ENCODE assay signal across 17 mouse cellular contexts in genomic region chr17:8415533-8415932, GRCm38 (mm10). TPM values are rescaled to one million over a fixed set of nuclear protein-coding genes. Genes with fewer than 3 reads are reported as not detected.
DNase-seq lines count a peak whose midpoint lies in the region; ATAC-seq and TF ChIP-seq lines count a peak whose summit lies in the region.
"Had no signal": no experiment of that assay in that cellular context is flagged by ENCODE, and none has a peak within 500 bp of the region (broad histone marks: within the 10 kb centered on the region; RNA-seq: fewer than 3 reads in every experiment).

No protein-coding gene starts in this region.

- no peaks in the 10 kb centered on the region for H3K36me3 ChIP-seq in forebrain, embryonic 14.5 days (ENCODE audit: control insufficient read depth, insufficient read depth, low read length)
- no peaks in the 10 kb centered on the region for H3K36me3 ChIP-seq in forebrain, postnatal 0 days (ENCODE audit: insufficient read depth)
- H3K36me3 ChIP-seq in kidney, embryonic 16.5 days (ENCODE audit: insufficient read depth, low read length): no peaks in the 10 kb centered on the region
- H3K36me3 ChIP-seq in kidney, adult 2 months (ENCODE audit: control insufficient read depth, insufficient read depth, low read length): no peaks in the 10 kb centered on the region
- no peaks in the 10 kb centered on the region for H3K36me3 ChIP-seq in hindbrain, embryonic 14.5 days (replicated peaks; ENCODE audit: control insufficient read depth, insufficient read depth)
- H3K36me3 ChIP-seq: neural tube, embryonic 15.5 days had no signal

- no peak for TF ChIP-seq POLR2A in kidney, adult 2 months (IDR thresholded peaks at IDR 0.05; ENCODE audit: low read depth, low read length)

- 9% methylated on average over 8 of the region's 8 CpGs for WGBS in forebrain, embryonic 14.5 days
- 16% methylated on average over 8 of the region's 8 CpGs for WGBS in forebrain, postnatal 0 days
- 17% methylated on average over 8 of the region's 8 CpGs for WGBS in kidney, embryonic 16.5 days
- WGBS in kidney, adult 2 months: 51% methylated on average over 8 of the region's 8 CpGs
- 16% methylated on average over 8 of the region's 8 CpGs for WGBS in hindbrain, embryonic 14.5 days

- H3K9me3 ChIP-seq in forebrain, embryonic 14.5 days (replicated peaks; ENCODE audit: control insufficient read depth, low read length): no peaks in the 10 kb centered on the region
- H3K9me3 ChIP-seq in forebrain, postnatal 0 days (ENCODE audit: low read length): no peaks in the 10 kb centered on the region
- no peaks in the 10 kb centered on the region for H3K9me3 ChIP-seq in kidney, embryonic 16.5 days (ENCODE audit: low read length)
- H3K9me3 ChIP-seq in hindbrain, embryonic 14.5 days (ENCODE audit: control insufficient read depth, low read length): no peaks in the 10 kb centered on the region
- H3K9me3 ChIP-seq: neural tube, embryonic 15.5 days had no signal

- ATAC-seq in forebrain, embryonic 14.5 days: no peak
- no peak; the same call in 1 of the 2 replicates for ATAC-seq in forebrain, postnatal 0 days
- peak; percentile 85 for ATAC-seq in kidney, embryonic 16.5 days (ENCODE audit: low FRiP score, low TSS enrichment)
- ATAC-seq in hindbrain, embryonic 14.5 days (ENCODE audit: low FRiP score): no peak

- H3K4me2 ChIP-seq in forebrain, embryonic 14.5 days (ENCODE audit: low read length): no peak overlapping the region
- no peak overlapping the region for H3K4me2 ChIP-seq in forebrain, postnatal 0 days (ENCODE audit: low read depth)
- no peak overlapping the region for H3K4me2 ChIP-seq in kidney, embryonic 16.5 days (replicated peaks; ENCODE audit: low read depth, low read length)
- H3K4me2 ChIP-seq in hindbrain, embryonic 14.5 days (replicated peaks): no peak overlapping the region
- H3K4me2 ChIP-seq: neural tube, embryonic 15.5 days had no signal

- no peak overlapping the region for H3K27ac ChIP-seq in forebrain, embryonic 14.5 days (ENCODE audit: low read depth, low read length)
- no peak overlapping the region for H3K27ac ChIP-seq in forebrain, postnatal 0 days (ENCODE audit: low read depth, low read length)
- H3K27ac ChIP-seq in kidney, embryonic 16.5 days (ENCODE audit: low read length): no peak overlapping the region
- no peak overlapping the region for H3K27ac ChIP-seq in kidney, adult 2 months (ENCODE audit: insufficient read depth, low read depth, low read length)
- H3K27ac ChIP-seq in hindbrain, embryonic 14.5 days: no peak overlapping the region
- H3K27ac ChIP-seq: neural tube, embryonic 15.5 days had no signal

- H3K4me1 ChIP-seq in forebrain, embryonic 14.5 days (ENCODE audit: control insufficient read depth, insufficient read depth, low read length): peaks cover 12% of the 10 kb centered on the region
- H3K4me1 ChIP-seq in forebrain, postnatal 0 days (ENCODE audit: insufficient read depth): no peaks in the 10 kb centered on the region
- peaks cover 14% of the 10 kb centered on the region; the same call in 1 of the 2 replicates for H3K4me1 ChIP-seq in kidney, embryonic 16.5 days (ENCODE audit: insufficient read depth, low read length)
- no peaks in the 10 kb centered on the region for H3K4me1 ChIP-seq in kidney, adult 2 months (ENCODE audit: control insufficient read depth, insufficient read depth, low read length)
- no peaks in the 10 kb centered on the region; the same call in 1 of the 2 replicates for H3K4me1 ChIP-seq in hindbrain, embryonic 14.5 days (replicated peaks; ENCODE audit: control insufficient read depth, insufficient read depth, low read length)

- no peak for TF ChIP-seq CTCF in forebrain, postnatal 0 days (IDR thresholded peaks at IDR 0.05; ENCODE audit: low read depth)
- TF ChIP-seq CTCF in kidney, adult 2 months (conservative IDR thresholded peaks at IDR 0.05; ENCODE audit: insufficient read depth, insufficient read length, low read depth, low read length): no peak

- H3K9ac ChIP-seq in forebrain, embryonic 14.5 days (ENCODE audit: low read length): no peak overlapping the region
- H3K9ac ChIP-seq in forebrain, postnatal 0 days: no peak overlapping the region
- no peak overlapping the region; the same call in 1 of the 2 replicates for H3K9ac ChIP-seq in kidney, embryonic 16.5 days (replicated peaks; ENCODE audit: low read length)
- H3K9ac ChIP-seq in hindbrain, embryonic 14.5 days: no peak overlapping the region
- H3K9ac ChIP-seq: neural tube, embryonic 15.5 days had no signal

- H3K27me3 ChIP-seq in forebrain, embryonic 14.5 days (replicated peaks; ENCODE audit: control insufficient read depth, insufficient read depth, low read length): 0 out of 2 replicates have a peak, but pooled peaks cover 6% of the 10 kb centered on the region
- no peaks in the 10 kb centered on the region; the same call in none of the 2 replicates for H3K27me3 ChIP-seq in forebrain, postnatal 0 days (ENCODE audit: insufficient read depth, low read length)
- no peaks in the 10 kb centered on the region for H3K27me3 ChIP-seq in kidney, embryonic 16.5 days (ENCODE audit: insufficient read depth, low read length)
- no peaks in the 10 kb centered on the region for H3K27me3 ChIP-seq in kidney, adult 2 months (replicated peaks; ENCODE audit: control insufficient read depth, insufficient read depth, low read length)
- H3K27me3 ChIP-seq in hindbrain, embryonic 14.5 days (ENCODE audit: control insufficient read depth, insufficient read depth, low read length): 0 out of 2 replicates have a peak, but pooled peaks cover 3% of the 10 kb centered on the region

- peak; percentile 26 for DNase-seq in forebrain, embryonic 14.5 days (ENCODE audit: low spot score)
- DNase-seq in forebrain, postnatal 0 days: no peak
- no peak for DNase-seq in kidney, adult 2 months
- DNase-seq in lung, postnatal 10 days: peak; percentile 23
- no peak for DNase-seq in lung, postnatal 25 days (ENCODE audit: low spot score)
- no peak for DNase-seq in thymus, postnatal 36 days
- DNase-seq in hindbrain, embryonic 14.5 days (ENCODE audit: low spot score): no peak
- DNase-seq: adrenal gland, postnatal 36 days; B cell, adult 2 months had no signal

- no peak overlapping the region for H3K4me3 ChIP-seq in forebrain, embryonic 14.5 days (ENCODE audit: low read depth, low read length)
- H3K4me3 ChIP-seq in forebrain, postnatal 0 days (ENCODE audit: low read depth, low read length): no peak overlapping the region
- H3K4me3 ChIP-seq in kidney, embryonic 16.5 days (ENCODE audit: low read length): no peak overlapping the region
- no peak overlapping the region for H3K4me3 ChIP-seq in kidney, adult 2 months (ENCODE audit: insufficient read depth, low read depth, low read length)
- H3K4me3 ChIP-seq in hindbrain, embryonic 14.5 days (replicated peaks; ENCODE audit: low read length): no peak overlapping the region
- H3K4me3 ChIP-seq: erythroblast, embryonic 14.5 days; neural tube, embryonic 15.5 days had no signal

RNA-seq across cellular contexts. Expression of gene T, which starts 18.7 kb away (rescaled TPM):
- polyA plus RNA-seq in forebrain, embryonic 14.5 days (2014; fragmentation: Nextera tagmentation; extraction: Ambion mirVana): 0.67 and 0.83 TPM in 2 replicates
- total RNA-seq in forebrain, postnatal 0 days (2014; rRNA removed): 2.1 TPM in 1 of 2 replicates, not detected in the other
- polyA plus RNA-seq in forebrain, postnatal 0 days (2015; fragmentation: Nextera tagmentation; extraction: Ambion mirVana): 0.13 and 0.17 TPM in 2 replicates
- 0.10 and 0.24 TPM in 2 replicates for polyA plus RNA-seq in kidney, embryonic 16.5 days (2015; fragmentation: Nextera tagmentation; extraction: Ambion mirVana)
- not detected in 2 replicates for polyA plus RNA-seq in kidney, adult 2 months (2012; rRNA removed)
- 0.22 and 0.27 TPM in 2 replicates for polyA plus RNA-seq in hindbrain, embryonic 14.5 days (2014; fragmentation: Nextera tagmentation; extraction: Ambion mirVana)
- total RNA-seq: adrenal gland, postnatal 36 days; common myeloid progenitor, adult 5-6 weeks; gastrocnemius, adult 18-20 months; left cerebral cortex, adult 18-20 months; megakaryocyte, adult 5-6 weeks; monocyte, adult 5-6 weeks had no signal
- polyA plus RNA-seq: erythroblast, embryonic 14.5 days had no signal

RNA-seq across cellular contexts. Expression of gene T2, which starts 59.7 kb away (rescaled TPM):
- 0.35 and 0.51 TPM in 2 replicates for polyA plus RNA-seq in forebrain, embryonic 14.5 days (2014; fragmentation: Nextera tagmentation; extraction: Ambion mirVana)
- total RNA-seq in forebrain, postnatal 0 days (2014; rRNA removed): 0.69 and 1.8 TPM in 2 replicates
- 0.51 and 0.60 TPM in 2 replicates for polyA plus RNA-seq in forebrain, postnatal 0 days (2015; fragmentation: Nextera tagmentation; extraction: Ambion mirVana)
- polyA plus RNA-seq in kidney, embryonic 16.5 days (2015; fragmentation: Nextera tagmentation; extraction: Ambion mirVana): 0.62 and 0.63 TPM in 2 replicates
- 0.06 TPM in 1 of 2 replicates, not detected in the other for polyA plus RNA-seq in kidney, adult 2 months (2012; rRNA removed)
- 0.31 and 0.53 TPM in 2 replicates for polyA plus RNA-seq in hindbrain, embryonic 14.5 days (2014; fragmentation: Nextera tagmentation; extraction: Ambion mirVana)
- total RNA-seq: adrenal gland, postnatal 36 days; common myeloid progenitor, adult 5-6 weeks; gastrocnemius, adult 18-20 months; monocyte, adult 5-6 weeks had no signal
- polyA plus RNA-seq: erythroblast, embryonic 14.5 days had no signal

Comparison
In these comparisons a context has a peak if more than half of its experiments do, and no peak if none do; other contexts are left out.
1. DNase-seq: peak in forebrain, embryonic 14.5 days (single experiment) and lung, postnatal 10 days (single experiment); none in forebrain, postnatal 0 days (single experiment), kidney, adult 2 months (single experiment), lung, postnatal 25 days (single experiment), thymus, postnatal 36 days (0 of 2) and hindbrain, embryonic 14.5 days (single experiment).